Comparison of ENCODE assay signal across 19 mouse cellular contexts in genomic region chr2:109302234-109302633, GRCm38 (mm10). TPM values are rescaled to one million over a fixed set of nuclear protein-coding genes. Genes with fewer than 3 reads are reported as not detected.
DNase-seq lines count a peak whose midpoint lies in the region; ATAC-seq lines count a peak whose summit lies in the region.
"Had no signal": no experiment of that assay in that cellular context is flagged by ENCODE, and none has a peak within 500 bp of the region (broad histone marks: within the 10 kb centered on the region; RNA-seq: fewer than 3 reads in every experiment).

No protein-coding gene starts in this region.

- peak; percentile 37 for DNase-seq in midbrain, embryonic 11.5 days (ENCODE audit: low spot score, missing footprints)
- peak; percentile 46 for DNase-seq in cerebellum, adult 8-10 months
- DNase-seq in cerebellum, postnatal 14 days, result peak; percentile 68 to 85
- no peak for DNase-seq in left cerebral cortex, postnatal 4 days
- no peak for DNase-seq in heart, postnatal 14 days
- no peak for DNase-seq in frontal cortex, postnatal 10 days (ENCODE audit: low spot score in 2 of 2)
- DNase-seq: adrenal gland, adult 8-10 months; adrenal gland, postnatal 36 days; gastrocnemius, postnatal 25 days; heart, postnatal 36 days; kidney, adult 8-10 months had no signal

- H3K4me2 ChIP-seq in midbrain, embryonic 11.5 days, result no peak overlapping the region
- H3K4me2 ChIP-seq in midbrain, embryonic 15.5 days, result no peak overlapping the region
- H3K4me2 ChIP-seq: embryonic facial prominence, embryonic 12.5 days; forebrain, embryonic 15.5 days; heart, embryonic 12.5 days; hindbrain, embryonic 15.5 days had no signal

- intact Hi-C loops in left cerebral cortex, postnatal 4 days (cut with DNase I), result no loop called here
- intact Hi-C loops in heart, postnatal 14 days (cut with DNase I), result no loop called here

- H3K9ac ChIP-seq in midbrain, embryonic 11.5 days (ENCODE audit: low read length), result no peak overlapping the region
- no peak overlapping the region for H3K9ac ChIP-seq in midbrain, embryonic 15.5 days
- H3K9ac ChIP-seq: embryonic facial prominence, embryonic 12.5 days; forebrain, embryonic 15.5 days; heart, embryonic 12.5 days; hindbrain, embryonic 15.5 days had no signal

- no peak overlapping the region for H3K27ac ChIP-seq in midbrain, embryonic 11.5 days (ENCODE audit: low read depth, low read length)
- H3K27ac ChIP-seq in midbrain, embryonic 15.5 days, result no peak overlapping the region
- H3K27ac ChIP-seq: embryonic facial prominence, embryonic 12.5 days; forebrain, embryonic 15.5 days; hindbrain, embryonic 15.5 days had no signal

- no peaks in the 10 kb centered on the region for H3K27me3 ChIP-seq in midbrain, embryonic 11.5 days (ENCODE audit: control insufficient read depth, insufficient read depth, low read length)
- H3K27me3 ChIP-seq in midbrain, embryonic 15.5 days (replicated peaks), result no peaks in the 10 kb centered on the region
- H3K27me3 ChIP-seq: CH12.LX; embryonic facial prominence, embryonic 12.5 days; forebrain, embryonic 15.5 days; heart, embryonic 12.5 days; hindbrain, embryonic 15.5 days; Patski had no signal

- no peaks in the 10 kb centered on the region for H3K9me3 ChIP-seq in midbrain, embryonic 11.5 days (ENCODE audit: control insufficient read depth, low read length)
- no peaks in the 10 kb centered on the region for H3K9me3 ChIP-seq in midbrain, embryonic 15.5 days
- H3K9me3 ChIP-seq: embryonic facial prominence, embryonic 12.5 days; forebrain, embryonic 15.5 days; heart, embryonic 12.5 days; hindbrain, embryonic 15.5 days had no signal

- no peak overlapping the region for H3K4me3 ChIP-seq in midbrain, embryonic 11.5 days (ENCODE audit: low read depth, low read length)
- H3K4me3 ChIP-seq in midbrain, embryonic 15.5 days, result no peak overlapping the region
- H3K4me3 ChIP-seq: embryonic facial prominence, embryonic 12.5 days; forebrain, embryonic 15.5 days; heart, embryonic 12.5 days; hindbrain, embryonic 15.5 days had no signal

- H3K36me3 ChIP-seq in midbrain, embryonic 11.5 days (ENCODE audit: control insufficient read depth, insufficient read depth, low read length), result no peaks in the 10 kb centered on the region
- no peaks in the 10 kb centered on the region for H3K36me3 ChIP-seq in midbrain, embryonic 15.5 days (replicated peaks)
- H3K36me3 ChIP-seq: forebrain, embryonic 15.5 days; hindbrain, embryonic 15.5 days had no signal

- no peak for ATAC-seq in midbrain, embryonic 11.5 days (ENCODE audit: low FRiP score)
- ATAC-seq in midbrain, embryonic 15.5 days (replicated peaks), result no peak
- ATAC-seq: forebrain, embryonic 15.5 days; intestine, postnatal 0 days; Patski had no signal

- H3K4me1 ChIP-seq in midbrain, embryonic 11.5 days (ENCODE audit: control insufficient read depth, insufficient read depth, low read length), result no peaks in the 10 kb centered on the region
- no peaks in the 10 kb centered on the region for H3K4me1 ChIP-seq in midbrain, embryonic 15.5 days
- H3K4me1 ChIP-seq: embryonic facial prominence, embryonic 12.5 days; forebrain, embryonic 15.5 days; heart, embryonic 12.5 days; hindbrain, embryonic 15.5 days had no signal

- WGBS in midbrain, embryonic 11.5 days, result 95% methylated on average over 3 of the region's 3 CpGs
- WGBS in midbrain, embryonic 15.5 days, result 92% methylated on average over 3 of the region's 3 CpGs

RNA-seq across cellular contexts. Expression of gene Mettl15, which starts 21.7 kb away (rescaled TPM):
- polyA plus RNA-seq in midbrain, embryonic 11.5 days (2014; fragmentation: Nextera tagmentation; extraction: Ambion mirVana), result 12.3 and 15.5 TPM in 2 replicates
- polyA plus RNA-seq in midbrain, embryonic 15.5 days (2015; fragmentation: Nextera tagmentation; extraction: Ambion mirVana), result 11.0 and 11.7 TPM in 2 replicates
- 1 to 10 TPM; 4.6 to 5.3 TPM for total RNA-seq in left cerebral cortex, postnatal 4 days (2021)
- 10 to 100 TPM; 11.6 to 12.6 TPM for total RNA-seq in heart, postnatal 14 days (2021)

RNA-seq across cellular contexts. Expression of gene Kif18a, which starts 21.7 kb away (rescaled TPM):
- 47.0 and 47.9 TPM in 2 replicates for polyA plus RNA-seq in midbrain, embryonic 11.5 days (2014; fragmentation: Nextera tagmentation; extraction: Ambion mirVana)
- polyA plus RNA-seq in midbrain, embryonic 15.5 days (2015; fragmentation: Nextera tagmentation; extraction: Ambion mirVana), result 4.2 and 4.4 TPM in 2 replicates
- 1 to 10 TPM; 2.2 to 2.9 TPM for total RNA-seq in left cerebral cortex, postnatal 4 days (2021)
- total RNA-seq in heart, postnatal 14 days (2021), result 1 to 10 TPM in 1 of 2 experiments, under 1 TPM in 1; 0.96 to 2.0 TPM

Comparison
In these comparisons a context has a peak if more than half of its experiments do, and no peak if none do; other contexts are left out.
1. DNase-seq: peak in midbrain, embryonic 11.5 days (single experiment), cerebellum, adult 8-10 months (single experiment) and cerebellum, postnatal 14 days (2 of 2); none in left cerebral cortex, postnatal 4 days (single experiment), heart, postnatal 14 days (0 of 2) and frontal cortex, postnatal 10 days (0 of 2).